Mouse (Mus musculus) lung, adult 2 months (tissue): ENCODE results near the gene Banf1.

ENCODE experiments used
- CTCF ChIP-seq: fragments of 200-500 bp; IDR thresholded peaks from 2 replicates; pipeline ENCODE4 v1.5.1; 2011; ENCODE audit warnings: mild to moderate bottlenecking, low read length, control low read depth; ENCODE audit not compliant: insufficient read depth
- POLR2A ChIP-seq: fragments of 200-500 bp; IDR thresholded peaks from 2 replicates; pipeline ENCODE4 v1.6.1; 2011; ENCODE audit warnings: low read depth, mild to moderate bottlenecking, control low read depth, low read length, borderline replicate concordance; ENCODE audit errors: extremely low read depth

DNA sequence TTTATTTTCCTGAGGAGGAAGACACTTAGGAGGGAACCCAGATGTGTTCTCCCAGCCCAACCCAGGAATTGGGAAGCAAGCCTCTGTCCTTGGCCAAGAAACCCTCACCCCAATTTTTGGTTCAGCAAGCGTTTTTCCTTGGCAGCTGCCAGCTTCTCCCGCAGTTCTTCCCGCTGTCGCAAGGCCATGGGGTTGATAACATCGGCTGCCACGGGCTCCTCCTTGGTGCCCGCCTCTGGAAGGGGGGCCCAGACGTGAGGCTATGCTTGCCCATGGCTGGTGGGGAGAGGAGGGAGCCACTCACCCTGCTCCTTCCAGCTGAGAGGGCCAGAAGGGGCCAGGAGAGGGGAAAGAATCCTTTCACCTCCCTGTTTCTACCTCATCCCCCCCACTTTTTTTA, 17.7 kb upstream of the Banf1 start:
- TF ChIP-seq POLR2A, result no peak
- TF ChIP-seq CTCF, result no peak
